Mouse (Mus musculus): ENCODE measurements at regions not wholly inside any gene's neighbourhood (a gene's known extent, or its start where the extent isn't known, plus 50 kb on each side); places are given as distances from the start of the nearest gene placed in this dataset.

GRCm38 (mm10) chr16:49616263-49616872, 82.7 kb upstream of the Ift57 start:
- H3K4me2 ChIP-seq (ENCODE audit: low read depth, low read length), result peak overlapping the region; percentile 44
- 45% methylated on average over 13 of the region's 13 CpGs for WGBS
- no peak overlapping the region for H3K9ac ChIP-seq (replicated peaks; ENCODE audit: low read depth, low read length)
- TF ChIP-seq EP300 (IDR thresholded peaks at IDR 0.05; ENCODE audit: low read depth) (no peak), CTCF (IDR thresholded peaks at IDR 0.05; ENCODE audit: low read depth) (no peak)
- no peaks in the 10 kb centered on the region for H3K36me3 ChIP-seq (replicated peaks; ENCODE audit: control insufficient read depth, insufficient read depth, low read length)
- H3K27me3 ChIP-seq (ENCODE audit: control insufficient read depth, insufficient read depth, low read length), result no peaks in the 10 kb centered on the region
- DNase-seq (ENCODE audit: low spot score) (no peak), ATAC-seq (ENCODE audit: insufficient read depth, low read depth) (no peak)
- no peak overlapping the region for H3K27ac ChIP-seq (ENCODE audit: low read depth)
- H3K4me1 ChIP-seq (ENCODE audit: control insufficient read depth, insufficient read depth), result no peaks in the 10 kb centered on the region
- peak overlapping the region; percentile 16 for H3K4me3 ChIP-seq (ENCODE audit: low read depth, low read length)
- peaks cover 10% of the 10 kb centered on the region for H3K9me3 ChIP-seq (replicated peaks; ENCODE audit: control insufficient read depth, low read length)

GRCm38 (mm10) chr16:49633502-49633901, 65.5 kb upstream of the Ift57 start:
- 71% methylated on average over 5 of the region's 5 CpGs for WGBS
- ATAC-seq (ENCODE audit: insufficient read depth, low read depth), result no peak
- TF ChIP-seq EP300 (IDR thresholded peaks at IDR 0.05; ENCODE audit: low read depth), result no peak

GRCm38 (mm10) chr16:49635506-49635905, 63.5 kb upstream of the Ift57 start:
- no peak overlapping the region for H3K4me3 ChIP-seq (ENCODE audit: low read depth, low read length)
- 80% methylated on average over 8 of the region's 8 CpGs for WGBS
- no peaks in the 10 kb centered on the region for H3K27me3 ChIP-seq (ENCODE audit: control insufficient read depth, insufficient read depth, low read length)
- H3K9me3 ChIP-seq (replicated peaks; ENCODE audit: control insufficient read depth, low read length), result no peaks in the 10 kb centered on the region
- no peak overlapping the region for H3K27ac ChIP-seq (ENCODE audit: low read depth)
- no peak overlapping the region for H3K9ac ChIP-seq (replicated peaks; ENCODE audit: low read depth, low read length)
- no peaks in the 10 kb centered on the region for H3K4me1 ChIP-seq (ENCODE audit: control insufficient read depth, insufficient read depth)
- ATAC-seq (ENCODE audit: insufficient read depth, low read depth) (no peak), DNase-seq (ENCODE audit: low spot score) (no peak)
- TF ChIP-seq EP300 (IDR thresholded peaks at IDR 0.05; ENCODE audit: low read depth), result no peak
- TF ChIP-seq CTCF (IDR thresholded peaks at IDR 0.05; ENCODE audit: low read depth), result no peak
- no peaks in the 10 kb centered on the region for H3K36me3 ChIP-seq (replicated peaks; ENCODE audit: control insufficient read depth, insufficient read depth, low read length)
- H3K4me2 ChIP-seq (ENCODE audit: low read depth, low read length), result no peak overlapping the region

More at GRCm38 (mm10) chr16:49633502-49633901, 65.5 kb upstream of the Ift57 start:
- Histone ChIP-seq H3K4me1 (ENCODE audit: control insufficient read depth, insufficient read depth) (no peaks in the 10 kb centered on the region), H3K27me3 (ENCODE audit: control insufficient read depth, insufficient read depth, low read length) (no peaks in the 10 kb centered on the region), H3K27ac (ENCODE audit: low read depth) (no peak overlapping the region), H3K36me3 (replicated peaks; ENCODE audit: control insufficient read depth, insufficient read depth, low read length) (no peaks in the 10 kb centered on the region), H3K4me3 (ENCODE audit: low read depth, low read length) (no peak overlapping the region), H3K9ac (replicated peaks; ENCODE audit: low read depth, low read length) (no peak overlapping the region), H3K9me3 (replicated peaks; ENCODE audit: control insufficient read depth, low read length) (no peaks in the 10 kb centered on the region), H3K4me2 (ENCODE audit: low read depth, low read length) (no peak overlapping the region)
- no peak for DNase-seq (ENCODE audit: low spot score)

DNA sequence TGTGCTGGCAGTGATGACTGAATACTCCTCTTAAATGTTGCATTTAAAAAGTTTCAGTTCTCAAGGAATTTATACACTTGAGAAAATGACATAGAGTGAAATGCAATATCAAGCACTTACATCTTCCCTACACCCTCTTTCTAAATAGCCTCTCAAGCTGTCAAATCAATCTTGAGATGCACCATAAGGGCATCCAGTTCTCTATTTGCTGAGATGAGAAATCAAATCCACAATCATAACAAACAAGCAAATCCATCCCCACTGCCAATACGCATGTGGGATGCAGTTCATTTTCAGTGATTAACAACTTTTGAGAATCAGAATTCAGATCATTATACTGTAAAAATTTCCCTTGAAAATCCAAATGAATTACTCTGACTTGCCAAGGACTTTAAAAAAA, 62.6 kb upstream of the Ift57 start:
- 93% methylated on average over 1 of the region's 1 CpGs for WGBS
- no peaks in the 10 kb centered on the region for H3K9me3 ChIP-seq (replicated peaks; ENCODE audit: control insufficient read depth, low read length)
- DNase-seq (ENCODE audit: low spot score), result no peak
- no peak overlapping the region for H3K9ac ChIP-seq (replicated peaks; ENCODE audit: low read depth, low read length)
- no peak overlapping the region for H3K4me3 ChIP-seq (ENCODE audit: low read depth, low read length)
- H3K4me1 ChIP-seq (ENCODE audit: control insufficient read depth, insufficient read depth), result no peaks in the 10 kb centered on the region
- TF ChIP-seq CTCF (IDR thresholded peaks at IDR 0.05; ENCODE audit: low read depth), result no peak
- TF ChIP-seq EP300 (IDR thresholded peaks at IDR 0.05; ENCODE audit: low read depth), result no peak
- no peaks in the 10 kb centered on the region for H3K36me3 ChIP-seq (replicated peaks; ENCODE audit: control insufficient read depth, insufficient read depth, low read length)
- no peaks in the 10 kb centered on the region for H3K27me3 ChIP-seq (ENCODE audit: control insufficient read depth, insufficient read depth, low read length)
- no peak overlapping the region for H3K27ac ChIP-seq (ENCODE audit: low read depth)
- ATAC-seq (ENCODE audit: insufficient read depth, low read depth), result no peak
- H3K4me2 ChIP-seq (ENCODE audit: low read depth, low read length), result no peak overlapping the region

GRCm38 (mm10) chr16:49642696-49643095, 56.3 kb upstream of the Ift57 start:
- TF ChIP-seq EP300 (IDR thresholded peaks at IDR 0.05; ENCODE audit: low read depth), result no peak
- TF ChIP-seq CTCF (IDR thresholded peaks at IDR 0.05; ENCODE audit: low read depth), result no peak
- H3K4me3 ChIP-seq (ENCODE audit: low read depth, low read length), result no peak overlapping the region
- no peaks in the 10 kb centered on the region for H3K9me3 ChIP-seq (replicated peaks; ENCODE audit: control insufficient read depth, low read length)
- ATAC-seq (ENCODE audit: insufficient read depth, low read depth) (no peak), DNase-seq (ENCODE audit: low spot score) (no peak)
- no peaks in the 10 kb centered on the region for H3K4me1 ChIP-seq (ENCODE audit: control insufficient read depth, insufficient read depth)
- H3K27ac ChIP-seq (ENCODE audit: low read depth), result no peak overlapping the region
- no peaks in the 10 kb centered on the region for H3K27me3 ChIP-seq (ENCODE audit: control insufficient read depth, insufficient read depth, low read length)
- no peak overlapping the region for H3K4me2 ChIP-seq (ENCODE audit: low read depth, low read length)
- H3K36me3 ChIP-seq (replicated peaks; ENCODE audit: control insufficient read depth, insufficient read depth, low read length), result no peaks in the 10 kb centered on the region
- WGBS, result 42% methylated on average over 1 of the region's 1 CpGs
- no peak overlapping the region for H3K9ac ChIP-seq (replicated peaks; ENCODE audit: low read depth, low read length)

GRCm38 (mm10) chr16:49644416-49644815, 54.6 kb upstream of the Ift57 start:
- no peaks in the 10 kb centered on the region for H3K36me3 ChIP-seq (replicated peaks; ENCODE audit: control insufficient read depth, insufficient read depth, low read length)
- no peak for ATAC-seq (ENCODE audit: insufficient read depth, low read depth)

More at GRCm38 (mm10) chr16:49644416-49644815, 54.6 kb upstream of the Ift57 start:
- Histone ChIP-seq H3K27me3 (ENCODE audit: control insufficient read depth, insufficient read depth, low read length) (no peaks in the 10 kb centered on the region), H3K27ac (ENCODE audit: low read depth) (no peak overlapping the region), H3K9ac (replicated peaks; ENCODE audit: low read depth, low read length) (no peak overlapping the region), H3K4me3 (ENCODE audit: low read depth, low read length) (no peak overlapping the region), H3K4me1 (ENCODE audit: control insufficient read depth, insufficient read depth) (no peaks in the 10 kb centered on the region), H3K4me2 (ENCODE audit: low read depth, low read length) (no peak overlapping the region), H3K9me3 (replicated peaks; ENCODE audit: control insufficient read depth, low read length) (no peaks in the 10 kb centered on the region)
- TF ChIP-seq EP300 (IDR thresholded peaks at IDR 0.05; ENCODE audit: low read depth), result no peak
- TF ChIP-seq CTCF (IDR thresholded peaks at IDR 0.05; ENCODE audit: low read depth), result no peak
- 97% methylated on average over 1 of the region's 1 CpGs for WGBS
- DNase-seq (ENCODE audit: low spot score), result no peak
